Mouse (Mus musculus) small intestine, adult 2 months (tissue): ENCODE measurements around the gene Rpl18.

Experiments
- CTCF ChIP-seq: fragments of 200-500 bp; IDR thresholded peaks from 2 replicates; pipeline ENCODE4 v1.5.1; 2012; ENCODE audit warnings: low read depth, mild to moderate bottlenecking, control low read depth, inconsistent platforms, low read length, moderate library complexity, mixed read lengths; ENCODE audit not compliant: insufficient replicate concordance, insufficient read length; ENCODE audit errors: extremely low read depth
- POLR2A ChIP-seq: fragments of 200-500 bp; IDR thresholded peaks from 2 replicates; pipeline ENCODE4 v1.6.1; 2012; ENCODE audit warnings: low read depth, mild to moderate bottlenecking, control low read depth, inconsistent platforms, low read length, moderate library complexity

DNA sequence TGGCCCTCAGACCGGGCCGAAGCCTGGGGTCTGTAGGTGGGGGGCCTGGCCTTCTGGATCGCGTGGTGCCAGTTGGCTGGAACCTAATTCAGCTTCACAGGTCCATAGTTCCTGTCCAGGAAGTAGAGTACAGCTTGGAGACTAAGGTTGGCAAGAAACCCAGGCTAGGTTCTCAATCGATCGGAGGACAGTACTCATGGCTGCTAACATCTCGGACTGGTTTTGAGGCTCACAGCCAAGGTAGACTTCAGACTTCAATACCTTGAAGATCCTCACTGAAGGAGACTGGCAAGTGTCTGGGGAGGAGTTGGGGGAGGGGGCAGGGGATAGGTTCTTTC is 5.9 kb downstream of the Rpl18 start:
- TF ChIP-seq CTCF (no peak), POLR2A (no peak; the same call in none of the 2 replicates)
